ENCODE assay signal across 20 mouse cellular contexts in genomic region chr2:16824681-16825230, GRCm38 (mm10).
DNase-seq lines count a peak whose midpoint lies in the region; ATAC-seq and TF ChIP-seq lines count a peak whose summit lies in the region.
"Had no signal": no experiment of that assay in that cellular context is flagged by ENCODE, and none has a peak within 500 bp of the region (broad histone marks: within the 10 kb centered on the region; RNA-seq: fewer than 3 reads in every experiment).

No protein-coding gene starts in this region.

- no peak for TF ChIP-seq CTCF in lung, adult 2 months (IDR thresholded peaks at IDR 0.05; ENCODE audit: insufficient read depth, low read length)

- intact Hi-C loops in heart, postnatal 36 days (cut with DNase I) = loop anchor here (10.0 kb wide), 1 partner anchor 460 kb away; no protein-coding TSS in a partner anchor
- intact Hi-C loops in gastrocnemius, postnatal 14 days (cut with DNase I; ENCODE audit: low total_unique reads) = no loop called here

- H3K27me3 ChIP-seq in heart, embryonic 13.5 days (replicated peaks) = no peaks in the 10 kb centered on the region
- no peaks in the 10 kb centered on the region for H3K27me3 ChIP-seq in lung, embryonic 16.5 days (ENCODE audit: control insufficient read depth, insufficient read depth, low read depth, low read length)
- no peaks in the 10 kb centered on the region for H3K27me3 ChIP-seq in embryonic facial prominence, embryonic 10.5 days (replicated peaks; ENCODE audit: low read depth, poor library complexity, severe bottlenecking)
- H3K27me3 ChIP-seq: embryonic facial prominence, embryonic 13.5 days; forebrain, embryonic 12.5 days; heart, embryonic 15.5 days had no signal

- WGBS in heart, embryonic 13.5 days = 30% methylated on average over 5 of the region's 5 CpGs
- WGBS in lung, embryonic 16.5 days = 24% methylated on average over 5 of the region's 5 CpGs
- 58% methylated on average over 5 of the region's 5 CpGs for WGBS in lung, adult 2 months
- 30% methylated on average over 5 of the region's 5 CpGs for WGBS in embryonic facial prominence, embryonic 10.5 days

- H3K9ac ChIP-seq in heart, embryonic 13.5 days = no peak overlapping the region
- H3K9ac ChIP-seq in lung, embryonic 16.5 days (ENCODE audit: low read length) = no peak overlapping the region
- H3K9ac ChIP-seq: embryonic facial prominence, embryonic 13.5 days; forebrain, embryonic 12.5 days; heart, embryonic 15.5 days; hindbrain, embryonic 14.5 days had no signal

- no peak overlapping the region for H3K4me2 ChIP-seq in heart, embryonic 13.5 days
- H3K4me2 ChIP-seq in lung, embryonic 16.5 days (ENCODE audit: low read depth, low read length) = no peak overlapping the region
- H3K4me2 ChIP-seq: embryonic facial prominence, embryonic 13.5 days; forebrain, embryonic 12.5 days; heart, embryonic 15.5 days; hindbrain, embryonic 14.5 days had no signal

- no peak for DNase-seq in heart, postnatal 36 days
- no peak for DNase-seq in lung, adult 2 months
- peak; percentile 10 for DNase-seq in embryonic facial prominence, embryonic 10.5 days (ENCODE audit: low spot score)
- DNase-seq in yolk sac, embryonic 10.5 days (ENCODE audit: low spot score) = peak; percentile 4
- no peak for DNase-seq in gastrocnemius, postnatal 14 days
- DNase-seq: adrenal gland, postnatal 10 days; cerebellum, adult 11 months; cerebellum, adult 8-10 months; cerebellum, postnatal 14 days; gastrocnemius, postnatal 25 days; heart, postnatal 14 days had no signal

- no peaks in the 10 kb centered on the region for H3K36me3 ChIP-seq in heart, embryonic 13.5 days
- no peaks in the 10 kb centered on the region for H3K36me3 ChIP-seq in lung, embryonic 16.5 days (ENCODE audit: control insufficient read depth, insufficient read depth, low read length)
- no peaks in the 10 kb centered on the region for H3K36me3 ChIP-seq in embryonic facial prominence, embryonic 10.5 days (replicated peaks)
- H3K36me3 ChIP-seq: embryonic facial prominence, embryonic 13.5 days; forebrain, embryonic 12.5 days; heart, embryonic 15.5 days; hindbrain, embryonic 10.5 days had no signal

- H3K4me3 ChIP-seq in heart, embryonic 13.5 days = no peak overlapping the region
- H3K4me3 ChIP-seq in lung, embryonic 16.5 days (ENCODE audit: low read length) = no peak overlapping the region
- H3K4me3 ChIP-seq in lung, adult 2 months (replicated peaks; ENCODE audit: extremely low read depth, low read depth, low read length) = no peak overlapping the region
- no peak overlapping the region for H3K4me3 ChIP-seq in embryonic facial prominence, embryonic 10.5 days
- H3K4me3 ChIP-seq: embryonic facial prominence, embryonic 13.5 days; forebrain, embryonic 12.5 days; heart, embryonic 15.5 days; hindbrain, embryonic 10.5 days had no signal

- H3K9me3 ChIP-seq in heart, embryonic 13.5 days = no peaks in the 10 kb centered on the region
- no peaks in the 10 kb centered on the region for H3K9me3 ChIP-seq in lung, embryonic 16.5 days (ENCODE audit: control insufficient read depth, low read length)
- no peaks in the 10 kb centered on the region for H3K9me3 ChIP-seq in embryonic facial prominence, embryonic 10.5 days
- H3K9me3 ChIP-seq: embryonic facial prominence, embryonic 13.5 days; forebrain, embryonic 12.5 days; heart, embryonic 15.5 days; hindbrain, embryonic 10.5 days had no signal

- peak overlapping the region; percentile 26; the same call in 1 of the 2 replicates for H3K27ac ChIP-seq in heart, embryonic 13.5 days (replicated peaks)
- H3K27ac ChIP-seq in lung, embryonic 16.5 days (ENCODE audit: low read length) = peak overlapping the region; percentile 18; the same call in 1 of the 2 replicates
- H3K27ac ChIP-seq in embryonic facial prominence, embryonic 10.5 days (replicated peaks) = peak overlapping the region; percentile 24; the same call in 1 of the 2 replicates
- H3K27ac ChIP-seq: embryonic facial prominence, embryonic 13.5 days; forebrain, embryonic 12.5 days; heart, embryonic 15.5 days; hindbrain, embryonic 10.5 days; hindbrain, embryonic 14.5 days had no signal

- no peak for ATAC-seq in heart, embryonic 13.5 days (ENCODE audit: extremely low read depth, insufficient number of reproducible peaks, low FRiP score, low TSS enrichment)
- peak; percentile 70 for ATAC-seq in lung, embryonic 16.5 days (ENCODE audit: low read depth)
- ATAC-seq: forebrain, embryonic 16.5 days; intestine, embryonic 16.5 days had no signal

- TF ChIP-seq POLR2A in lung, adult 2 months (IDR thresholded peaks at IDR 0.05; ENCODE audit: borderline replicate concordance, extremely low read depth, low read depth, low read length) = no peak

- H3K4me1 ChIP-seq in heart, embryonic 13.5 days = peaks cover 19% of the 10 kb centered on the region
- peaks cover 10% of the 10 kb centered on the region for H3K4me1 ChIP-seq in lung, embryonic 16.5 days (replicated peaks; ENCODE audit: control insufficient read depth, insufficient read depth, low read length)
- H3K4me1 ChIP-seq in lung, adult 2 months (ENCODE audit: control insufficient read depth, insufficient read depth, low read length) = no peaks in the 10 kb centered on the region
- H3K4me1 ChIP-seq in embryonic facial prominence, embryonic 10.5 days = peaks cover 20% of the 10 kb centered on the region
- H3K4me1 ChIP-seq: forebrain, embryonic 12.5 days; hindbrain, embryonic 10.5 days had no signal

Comparison
In these comparisons a context has a peak if more than half of its experiments do, and no peak if none do; other contexts are left out.
1. DNase-seq: peak in embryonic facial prominence, embryonic 10.5 days (single experiment) and yolk sac, embryonic 10.5 days (single experiment); none in heart, postnatal 36 days (0 of 2), lung, adult 2 months (single experiment) and gastrocnemius, postnatal 14 days (single experiment).
2. Peak in every context shown above with its lines, with median percentiles within 50 percentile points of each other: H3K27ac ChIP-seq.